Mouse (Mus musculus): ENCODE results near the gene Tex29. TPM values are rescaled to one million over a fixed set of nuclear protein-coding genes. Genes with fewer than 3 reads are reported as not detected.
A peak's percentile ranks its signal among the peaks of the same experiment; 100 is the strongest.

The Tex29 gene
- polyA plus RNA-seq, 1 experiment from 2014 or later = not detected

GRCm38 (mm10) chr8:11820136-11820535, 20.1 kb upstream of the Tex29 start:
- Histone ChIP-seq H3K9me3 (ENCODE audit: control insufficient read depth, low read length) (no peaks in the 10 kb centered on the region), H3K9ac (ENCODE audit: low read length) (no peak overlapping the region), H3K4me3 (ENCODE audit: control insufficient read depth in 1 of 2, insufficient read depth in 1 of 2, low read depth in 1 of 2, low read length in 2 of 2) (no peak overlapping the region), H3K27ac (replicated peaks in 1 of 2; ENCODE audit: control insufficient read depth in 1 of 2, insufficient read depth in 1 of 2, low read depth in 2 of 2, low read length in 2 of 2) (peak overlapping the region; percentile 87 to 96), H3K4me2 (ENCODE audit: low read length) (no peak overlapping the region), H3K36me3 (ENCODE audit: control insufficient read depth, insufficient read depth, low read length) (peaks cover 97% of the 10 kb centered on the region), H3K27me3 (ENCODE audit: control insufficient read depth, insufficient read depth, low read length) (no peaks in the 10 kb centered on the region), H3K4me1 (ENCODE audit: control insufficient read depth in 2 of 2, insufficient read depth in 2 of 2, low read length in 2 of 2) (peaks cover 32 to 43% of the 10 kb centered on the region in 2 experiments)
- 0 out of 2 replicates have a peak, but pooled peaks have one; percentile 8 for ATAC-seq (ENCODE audit: insufficient number of reproducible peaks, insufficient read depth, low FRiP score, low read depth)
- WGBS = 86% methylated on average over 5 of the region's 5 CpGs

GRCm38 (mm10) chr8:11820568-11820967, 19.7 kb upstream of the Tex29 start:
- 42% methylated on average over 5 of the region's 5 CpGs for WGBS
- Histone ChIP-seq H3K27ac (replicated peaks in 1 of 2; ENCODE audit: control insufficient read depth in 1 of 2, insufficient read depth in 1 of 2, low read depth in 2 of 2, low read length in 2 of 2) (peak overlapping the region; percentile 87 to 96), H3K4me1 (ENCODE audit: control insufficient read depth in 2 of 2, insufficient read depth in 2 of 2, low read length in 2 of 2) (peaks cover 32 to 43% of the 10 kb centered on the region in 2 experiments), H3K9ac (ENCODE audit: low read length) (peak overlapping the region; percentile 40; the same call in 1 of the 2 replicates), H3K36me3 (ENCODE audit: control insufficient read depth, insufficient read depth, low read length) (peaks cover 97% of the 10 kb centered on the region), H3K9me3 (ENCODE audit: control insufficient read depth, low read length) (no peaks in the 10 kb centered on the region), H3K27me3 (ENCODE audit: control insufficient read depth, insufficient read depth, low read length) (no peaks in the 10 kb centered on the region), H3K4me2 (ENCODE audit: low read length) (peak overlapping the region; percentile 31; the same call in 1 of the 2 replicates), H3K4me3 (ENCODE audit: control insufficient read depth in 1 of 2, insufficient read depth in 1 of 2, low read depth in 1 of 2, low read length in 2 of 2) (no peak overlapping the region)
- ATAC-seq (ENCODE audit: insufficient number of reproducible peaks, insufficient read depth, low FRiP score, low read depth) = peak; percentile 71

- Histone ChIP-seq H3K27ac (replicated peaks in 1 of 2; ENCODE audit: control insufficient read depth in 1 of 2, insufficient read depth in 1 of 2, low read depth in 2 of 2, low read length in 2 of 2) (peak overlapping the region; percentile 87 to 96), H3K4me2 (ENCODE audit: low read length) (peak overlapping the region; percentile 31), H3K4me1 (ENCODE audit: control insufficient read depth in 2 of 2, insufficient read depth in 2 of 2, low read length in 2 of 2) (peaks cover 33 to 47% of the 10 kb centered on the region in 2 experiments), H3K36me3 (ENCODE audit: control insufficient read depth, insufficient read depth, low read length) (peaks cover 97% of the 10 kb centered on the region), H3K9me3 (ENCODE audit: control insufficient read depth, low read length) (no peaks in the 10 kb centered on the region), H3K27me3 (ENCODE audit: control insufficient read depth, insufficient read depth, low read length) (no peaks in the 10 kb centered on the region), H3K9ac (ENCODE audit: low read length) (peak overlapping the region; percentile 40; the same call in 1 of the 2 replicates), H3K4me3 (ENCODE audit: control insufficient read depth in 1 of 2, insufficient read depth in 1 of 2, low read depth in 1 of 2, low read length in 2 of 2) (no peak overlapping the region)
- 31% methylated on average over 14 of the region's 14 CpGs for WGBS
- ATAC-seq (ENCODE audit: insufficient number of reproducible peaks, insufficient read depth, low FRiP score, low read depth) = peak; percentile 73
Observed at GRCm38 (mm10) chr8:11821451-11822206, 18.6 kb upstream of the Tex29 start.

- peak overlapping the region; percentile 70 to 96 for H3K27ac ChIP-seq (replicated peaks in 1 of 2; ENCODE audit: control insufficient read depth in 1 of 2, insufficient read depth in 1 of 2, low read depth in 2 of 2, low read length in 2 of 2)
- no peak overlapping the region for H3K4me3 ChIP-seq (ENCODE audit: control insufficient read depth in 1 of 2, insufficient read depth in 1 of 2, low read depth in 1 of 2, low read length in 2 of 2)
- H3K4me2 ChIP-seq (ENCODE audit: low read length) = peak overlapping the region; percentile 31; the same call in 1 of the 2 replicates
- H3K9ac ChIP-seq (ENCODE audit: low read length) = peak overlapping the region; percentile 39; the same call in 1 of the 2 replicates
- peaks cover 33 to 47% of the 10 kb centered on the region in 2 experiments for H3K4me1 ChIP-seq (ENCODE audit: control insufficient read depth in 2 of 2, insufficient read depth in 2 of 2, low read length in 2 of 2)
- peaks cover 97% of the 10 kb centered on the region for H3K36me3 ChIP-seq (ENCODE audit: control insufficient read depth, insufficient read depth, low read length)
- no peaks in the 10 kb centered on the region for H3K9me3 ChIP-seq (ENCODE audit: control insufficient read depth, low read length)
- no peak for ATAC-seq (ENCODE audit: insufficient number of reproducible peaks, insufficient read depth, low FRiP score, low read depth)
- no peaks in the 10 kb centered on the region for H3K27me3 ChIP-seq (ENCODE audit: control insufficient read depth, insufficient read depth, low read length)
- WGBS = 43% methylated on average over 9 of the region's 9 CpGs
Observed at GRCm38 (mm10) chr8:11822550-11823060, 17.7 kb upstream of the Tex29 start.

- ATAC-seq (ENCODE audit: insufficient number of reproducible peaks, insufficient read depth, low FRiP score, low read depth) = no peak
- Histone ChIP-seq H3K4me3 (ENCODE audit: control insufficient read depth in 1 of 2, insufficient read depth in 1 of 2, low read depth in 1 of 2, low read length in 2 of 2) (no peak overlapping the region), H3K4me1 (ENCODE audit: control insufficient read depth in 2 of 2, insufficient read depth in 2 of 2, low read length in 2 of 2) (peaks cover 24 to 38% of the 10 kb centered on the region in 2 experiments), H3K27ac (replicated peaks in 1 of 2; ENCODE audit: control insufficient read depth in 1 of 2, insufficient read depth in 1 of 2, low read depth in 2 of 2, low read length in 2 of 2) (no peak overlapping the region), H3K27me3 (ENCODE audit: control insufficient read depth, insufficient read depth, low read length) (no peaks in the 10 kb centered on the region), H3K4me2 (ENCODE audit: low read length) (no peak overlapping the region), H3K9ac (ENCODE audit: low read length) (no peak overlapping the region), H3K9me3 (ENCODE audit: control insufficient read depth, low read length) (no peaks in the 10 kb centered on the region), H3K36me3 (ENCODE audit: control insufficient read depth, insufficient read depth, low read length) (peaks cover 99% of the 10 kb centered on the region)
- WGBS = 75% methylated on average over 3 of the region's 3 CpGs
Observed at GRCm38 (mm10) chr8:11825756-11826155, 14.5 kb upstream of the Tex29 start.

- peaks cover 15 to 28% of the 10 kb centered on the region in 2 experiments for H3K4me1 ChIP-seq (ENCODE audit: control insufficient read depth in 2 of 2, insufficient read depth in 2 of 2, low read length in 2 of 2)
- no peak overlapping the region for H3K4me2 ChIP-seq (ENCODE audit: low read length)
- no peaks in the 10 kb centered on the region for H3K9me3 ChIP-seq (ENCODE audit: control insufficient read depth, low read length)
- H3K36me3 ChIP-seq (ENCODE audit: control insufficient read depth, insufficient read depth, low read length) = peaks cover 100% of the 10 kb centered on the region
- no peak overlapping the region for H3K27ac ChIP-seq (replicated peaks in 1 of 2; ENCODE audit: control insufficient read depth in 1 of 2, insufficient read depth in 1 of 2, low read depth in 2 of 2, low read length in 2 of 2)
- H3K9ac ChIP-seq (ENCODE audit: low read length) = no peak overlapping the region
- no peak overlapping the region for H3K4me3 ChIP-seq (ENCODE audit: control insufficient read depth in 1 of 2, insufficient read depth in 1 of 2, low read depth in 1 of 2, low read length in 2 of 2)
- no peaks in the 10 kb centered on the region for H3K27me3 ChIP-seq (ENCODE audit: control insufficient read depth, insufficient read depth, low read length)
- ATAC-seq (ENCODE audit: insufficient number of reproducible peaks, insufficient read depth, low FRiP score, low read depth) = no peak
- WGBS = 77% methylated on average over 3 of the region's 3 CpGs
Observed at GRCm38 (mm10) chr8:11827312-11827711, 13.0 kb upstream of the Tex29 start.

- H3K36me3 ChIP-seq (ENCODE audit: control insufficient read depth, insufficient read depth, low read length) = peaks cover 100% of the 10 kb centered on the region
- H3K4me1 ChIP-seq (ENCODE audit: control insufficient read depth in 2 of 2, insufficient read depth in 2 of 2, low read length in 2 of 2) = peaks cover 2 to 13% of the 10 kb centered on the region in 2 experiments; a peak in 2 of 4 replicates
- H3K4me2 ChIP-seq (ENCODE audit: low read length) = no peak overlapping the region
- H3K9ac ChIP-seq (ENCODE audit: low read length) = no peak overlapping the region
- ATAC-seq (ENCODE audit: insufficient number of reproducible peaks, insufficient read depth, low FRiP score, low read depth) = no peak
- H3K9me3 ChIP-seq (ENCODE audit: control insufficient read depth, low read length) = no peaks in the 10 kb centered on the region
- H3K4me3 ChIP-seq (ENCODE audit: control insufficient read depth in 1 of 2, insufficient read depth in 1 of 2, low read depth in 1 of 2, low read length in 2 of 2) = no peak overlapping the region
- H3K27me3 ChIP-seq (ENCODE audit: control insufficient read depth, insufficient read depth, low read length) = no peaks in the 10 kb centered on the region
- H3K27ac ChIP-seq (replicated peaks in 1 of 2; ENCODE audit: control insufficient read depth in 1 of 2, insufficient read depth in 1 of 2, low read depth in 2 of 2, low read length in 2 of 2) = no peak overlapping the region
- WGBS = 73% methylated on average over 16 of the region's 16 CpGs
Observed at GRCm38 (mm10) chr8:11830214-11831046, 9.8 kb upstream of the Tex29 start.

All from heart, embryonic 14.5 days (tissue).